Mouse (Mus musculus): ENCODE measurements around the gene Olfr325. TPM values are rescaled to one million over a fixed set of nuclear protein-coding genes. Genes with fewer than 3 reads are reported as not detected.

The Olfr325 gene
- not detected in 2 replicates for polyA plus RNA-seq (2012; rRNA removed)

DNA sequence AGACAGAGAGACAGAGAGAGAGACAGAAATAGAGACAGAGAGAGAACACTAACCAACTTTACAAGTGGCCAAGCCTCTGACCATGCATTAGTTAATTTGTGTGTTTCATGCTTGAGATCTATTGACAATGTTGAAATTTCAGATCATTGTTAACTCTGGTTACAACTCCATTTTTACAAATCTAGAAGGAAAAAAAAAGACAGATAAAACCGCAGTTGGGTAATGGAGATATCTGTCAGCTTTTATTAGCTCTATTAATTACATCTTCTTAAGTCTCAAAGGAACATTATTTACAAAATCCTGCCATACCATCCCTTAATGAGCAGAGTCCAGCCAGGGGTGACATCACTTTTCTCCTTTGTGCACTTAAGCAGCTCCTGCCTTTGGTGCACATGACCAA is at the start of gene Olfr325:
Olfr325 (plus strand) TSS at position 301 of the 400 bp plus-strand sequence.

DNA sequence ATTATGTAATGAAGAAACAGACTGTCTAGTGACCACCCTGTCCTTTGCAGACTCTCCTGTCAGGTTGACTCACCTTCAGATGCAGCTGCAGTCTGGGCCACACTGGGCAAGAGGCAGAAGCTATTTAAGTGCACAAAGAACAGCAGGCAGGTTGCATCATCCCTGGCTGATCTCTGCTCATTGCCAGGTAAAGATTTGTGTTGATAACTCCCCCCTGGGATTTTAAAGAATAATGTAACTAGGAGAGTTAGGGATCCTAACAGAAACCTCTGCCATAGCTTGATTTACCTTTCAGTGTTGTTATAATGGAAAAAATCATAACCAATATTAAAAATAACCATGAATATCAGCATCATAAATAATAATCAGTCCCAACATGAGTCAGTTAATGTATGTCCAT is 42.8 kb upstream of the Olfr325 start, which contains the start of gene Olfr330:
Olfr330 (minus strand) TSS at position 101 of the 400 bp plus-strand sequence.

DNA sequence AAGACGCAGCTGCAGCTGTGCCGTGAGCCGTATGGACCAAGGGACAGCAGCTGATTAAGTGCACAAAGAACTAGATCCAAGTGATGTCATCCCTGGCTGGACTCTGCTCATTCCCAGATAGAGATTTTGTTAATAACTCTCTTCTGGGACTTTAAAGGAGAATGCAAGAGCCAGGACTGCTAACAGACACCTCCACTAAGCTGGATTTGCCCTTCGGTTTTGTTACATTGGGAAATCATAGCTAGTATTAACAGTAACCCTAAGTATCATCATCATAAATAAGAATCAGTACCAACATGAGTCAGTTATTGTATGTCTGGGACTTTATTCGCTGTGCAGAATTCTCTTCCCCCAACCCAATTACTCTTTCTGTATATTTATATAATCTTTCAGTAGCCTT is 31.2 kb upstream of the Olfr325 start, which contains the start of gene Olfr329-ps:
Olfr329-ps (minus strand) TSS at position 101 of the 400 bp plus-strand sequence.

DNA sequence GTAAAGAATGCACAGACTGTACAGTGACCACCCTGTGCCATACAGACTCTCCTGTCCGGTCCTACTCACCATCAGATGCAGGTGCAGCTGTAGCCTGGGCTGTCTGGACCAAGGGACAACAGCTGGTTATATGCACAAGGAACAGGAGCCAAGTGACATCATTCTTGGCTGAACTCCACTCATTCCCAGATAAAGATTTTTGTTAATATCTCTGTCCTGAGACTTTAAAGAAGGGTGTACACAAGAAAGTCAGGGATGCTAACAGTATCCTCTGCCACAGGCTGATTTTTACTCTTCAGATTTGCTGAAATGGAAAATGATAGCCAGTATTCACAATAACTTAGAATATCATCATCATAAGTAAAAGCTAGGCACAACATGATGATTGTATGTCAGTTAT is 22.0 kb upstream of the Olfr325 start, which contains the start of gene Olfr328:
Olfr328 (minus strand) TSS at position 101 of the 400 bp plus-strand sequence.

DNA sequence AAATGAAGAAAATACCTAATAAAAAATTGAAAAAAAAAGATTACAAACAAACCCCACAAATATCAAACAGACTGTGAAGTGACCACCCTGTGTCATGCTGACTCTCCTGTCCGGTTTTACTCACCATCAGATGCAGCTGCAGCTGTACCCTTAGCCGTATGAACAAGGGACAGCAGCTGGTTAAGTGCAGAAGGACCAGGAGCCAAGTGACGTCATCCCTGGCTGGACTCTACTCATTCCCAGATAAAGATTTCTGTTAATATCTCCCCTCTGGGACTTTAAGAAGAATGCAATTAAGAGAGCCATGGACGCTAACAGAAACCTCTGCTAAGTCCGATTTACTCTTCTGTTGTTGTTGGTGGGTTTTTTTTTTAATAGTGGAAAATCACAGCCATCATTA is 7.1 kb upstream of the Olfr325 start, which contains the start of gene Olfr224:
Olfr224 (minus strand) TSS at position 149 of the 400 bp plus-strand sequence.

DNA sequence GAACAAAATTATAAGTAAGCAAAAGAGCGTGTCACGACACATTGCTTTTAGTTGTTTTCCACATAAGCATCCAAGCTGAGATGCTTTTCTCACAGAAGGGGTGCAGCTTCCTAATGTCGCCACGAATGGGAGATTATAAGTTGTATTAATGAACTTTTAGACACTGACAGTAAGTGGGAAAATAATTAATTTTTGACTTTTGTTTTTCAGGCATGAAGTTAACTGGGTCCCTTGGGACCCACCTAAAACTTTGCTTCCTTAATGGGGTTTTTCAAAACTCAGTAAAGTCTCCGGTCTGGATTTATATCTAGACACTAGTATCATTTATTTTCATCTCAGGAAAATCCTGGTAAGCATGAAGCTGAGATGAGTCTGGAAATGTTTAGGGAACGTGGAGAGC is 17.3 kb downstream of the Olfr325 start, which contains the start of gene Olfr324:
Olfr324 (plus strand) TSS at position 301 of the 400 bp plus-strand sequence.

DNA sequence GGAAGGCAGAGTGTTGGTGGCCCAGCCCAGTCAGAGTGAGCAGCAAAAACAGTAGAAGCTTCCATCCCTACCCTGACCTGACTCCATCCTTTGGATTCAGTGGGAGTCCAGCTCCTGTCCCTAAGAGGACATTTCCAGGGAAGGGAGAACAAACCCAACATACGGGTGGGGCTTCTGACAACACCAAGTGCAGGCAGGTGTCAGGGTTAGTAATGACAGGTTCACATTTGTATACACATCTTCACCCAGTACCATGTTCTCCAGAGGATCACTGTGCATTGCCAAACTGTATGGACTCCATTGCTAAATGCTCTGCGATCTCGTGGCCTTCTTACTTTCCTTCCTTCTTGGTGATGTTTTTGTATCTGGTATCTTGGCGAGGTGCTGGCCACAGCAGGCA is 38.4 kb downstream of the Olfr325 start, which contains the start of gene 2210407C18Rik:
2210407C18Rik (minus strand) TSS at position 101 of the 400 bp plus-strand sequence.

DNA sequence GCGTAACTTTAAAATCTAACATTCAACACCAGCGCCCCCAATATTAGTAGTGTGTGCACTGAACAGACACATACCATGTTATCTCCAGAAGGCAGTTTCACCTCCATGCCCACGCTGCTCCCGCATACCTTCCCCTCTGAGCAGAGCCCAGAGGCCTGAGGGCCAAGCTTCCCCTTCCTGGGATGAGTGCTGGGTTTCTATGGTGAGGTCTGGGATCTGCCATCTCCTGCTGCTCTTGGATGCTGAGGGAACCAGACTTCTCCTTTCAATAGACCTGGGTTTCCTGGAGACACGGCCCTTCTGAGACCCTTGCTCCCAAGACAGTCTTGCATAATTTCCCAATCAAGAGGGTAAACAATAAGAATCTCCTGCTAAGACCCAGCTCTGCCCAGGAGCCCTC is 52.9 kb downstream of the Olfr325 start, which contains the start of gene Olfr323:
Olfr323 (minus strand) TSS at position 101 of the 400 bp plus-strand sequence.

Other genes starting within 250 kb of the Olfr325 start
- 46.9 and 49.0 TPM in 2 replicates for gene Zfp672, start 247.4 kb upstream of the Olfr325 start, polyA plus RNA-seq (2012; rRNA removed)
- gene Sh3bp5l, start 247.0 kb upstream of the Olfr325 start, polyA plus RNA-seq (2012; rRNA removed), result 36.8 and 41.1 TPM in 2 replicates
- 11,928 and 12,556 TPM in 2 replicates for gene Lypd8, start 198.7 kb upstream of the Olfr325 start, polyA plus RNA-seq (2012; rRNA removed)
- gene 1810065E05Rik, start 156.6 kb upstream of the Olfr325 start, polyA plus RNA-seq (2012; rRNA removed), result 344 and 578 TPM in 2 replicates
- not detected in 2 replicates for gene Gm12253, start 145.2 kb upstream of the Olfr325 start, polyA plus RNA-seq (2012; rRNA removed)
- not detected in 2 replicates for gene Lypd9, start 124.8 kb upstream of the Olfr325 start, polyA plus RNA-seq (2012; rRNA removed)
- gene Olfr30, start 115.5 kb upstream of the Olfr325 start, polyA plus RNA-seq (2012; rRNA removed), result not detected in 2 replicates
- gene Olfr332, start 85.2 kb upstream of the Olfr325 start, polyA plus RNA-seq (2012; rRNA removed), result not detected in 2 replicates
- gene Olfr331, start 75.2 kb upstream of the Olfr325 start, polyA plus RNA-seq (2012; rRNA removed), result not detected in 2 replicates
- not detected in 2 replicates for gene Olfr330, start 42.9 kb upstream of the Olfr325 start, polyA plus RNA-seq (2012; rRNA removed)
- not detected in 2 replicates for gene Olfr329-ps, start 31.3 kb upstream of the Olfr325 start, polyA plus RNA-seq (2012; rRNA removed)
- gene Olfr328, start 22.1 kb upstream of the Olfr325 start, polyA plus RNA-seq (2012; rRNA removed), result not detected in 2 replicates
- not detected in 2 replicates for gene Olfr224, start 7.2 kb upstream of the Olfr325 start, polyA plus RNA-seq (2012; rRNA removed)
- gene Olfr324, start 17.4 kb downstream of the Olfr325 start, polyA plus RNA-seq (2012; rRNA removed), result not detected in 2 replicates
- 7.3 and 7.4 TPM in 2 replicates for gene 2210407C18Rik, start 38.3 kb downstream of the Olfr325 start, polyA plus RNA-seq (2012; rRNA removed)
- not detected in 2 replicates for gene Olfr323, start 52.8 kb downstream of the Olfr325 start, polyA plus RNA-seq (2012; rRNA removed)
- gene Trim58, start 62.7 kb downstream of the Olfr325 start, polyA plus RNA-seq (2012; rRNA removed), result not detected in 2 replicates
- gene Olfr322, start 81.1 kb downstream of the Olfr325 start, polyA plus RNA-seq (2012; rRNA removed), result not detected in 2 replicates
- gene Olfr320, start 103.4 kb downstream of the Olfr325 start, polyA plus RNA-seq (2012; rRNA removed), result not detected in 2 replicates
- not detected in 2 replicates for gene Olfr319, start 121.4 kb downstream of the Olfr325 start, polyA plus RNA-seq (2012; rRNA removed)
- gene Olfr318, start 146.3 kb downstream of the Olfr325 start, polyA plus RNA-seq (2012; rRNA removed), result not detected in 2 replicates
- gene Olfr317, start 161.5 kb downstream of the Olfr325 start, polyA plus RNA-seq (2012; rRNA removed), result not detected in 2 replicates
- not detected in 2 replicates for gene Olfr316, start 175.0 kb downstream of the Olfr325 start, polyA plus RNA-seq (2012; rRNA removed)
- gene Olfr315, start 195.5 kb downstream of the Olfr325 start, polyA plus RNA-seq (2012; rRNA removed), result not detected in 2 replicates
- gene Olfr314, start 205.2 kb downstream of the Olfr325 start, polyA plus RNA-seq (2012; rRNA removed), result not detected in 2 replicates
- gene Fam183b, start 224.2 kb downstream of the Olfr325 start, polyA plus RNA-seq (2012; rRNA removed), result 0.59 TPM in 1 of 2 replicates, not detected in the other
- not detected in 2 replicates for gene Olfr313, start 237.3 kb downstream of the Olfr325 start, polyA plus RNA-seq (2012; rRNA removed)

Measured in colon, adult 2 months (tissue).